Mouse (Mus musculus) lung, embryonic 15.5 days (tissue): ENCODE results near the gene Slc5a12. TPM values are rescaled to one million over a fixed set of nuclear protein-coding genes. Genes with fewer than 3 reads are reported as not detected.

Experiments used
- ATAC-seq: fragments of 200-750 bp; cut with Nextera tagmentation; 2 replicates; pipeline ENCODE4 v1.8.0; 2017; ENCODE audit warnings: moderate number of reproducible peaks, borderline replicate concordance; ENCODE audit not compliant: low FRiP score, low TSS enrichment; ENCODE audit errors: extremely low read depth
- H3K27ac ChIP-seq: fragments of 300-500 bp; sonication (generic); 2 replicates; pipeline ENCODE4 v1.5.1; 2015; ENCODE audit warnings: moderate library complexity, mild to moderate bottlenecking, inconsistent platforms
- H3K27me3 ChIP-seq: fragments of 300-500 bp; sonication (generic); 2 replicates; pipeline ENCODE4 v1.6.1; 2015; ENCODE audit warnings: inconsistent platforms
- H3K36me3 ChIP-seq: fragments of 300-500 bp; sonication (generic); 2 replicates; pipeline ENCODE4 v1.6.1; 2015; ENCODE audit warnings: inconsistent platforms
- H3K4me1 ChIP-seq: fragments of 300-500 bp; sonication (generic); 2 replicates; pipeline ENCODE4 v1.6.1; 2015; ENCODE audit warnings: inconsistent platforms
- H3K4me2 ChIP-seq: fragments of 300-500 bp; sonication (generic); 2 replicates; pipeline ENCODE4 v1.6.1; 2015; ENCODE audit warnings: inconsistent platforms, mild to moderate bottlenecking, moderate library complexity
- H3K4me3 ChIP-seq: fragments of 300-500 bp; sonication (generic); 2 replicates; pipeline ENCODE4 v1.5.1; 2015; ENCODE audit warnings: mild to moderate bottlenecking, inconsistent platforms
- H3K9ac ChIP-seq: fragments of 300-500 bp; sonication (generic); 2 replicates; pipeline ENCODE4 v1.6.1; 2015; ENCODE audit warnings: inconsistent platforms
- H3K9me3 ChIP-seq: fragments of 300-500 bp; sonication (generic); 2 replicates; pipeline ENCODE4 v1.6.1; 2016; ENCODE audit warnings: inconsistent platforms
- WGBS: fragments of 180-500 bp; shearing (Covaris S2); methylation state at CpG from one replicate; pipeline ENCODE4 v1.1.7; 2015; 5-methylcytosine and 5-hydroxymethylcytosine counted together
- polyA plus RNA-seq: library from polyadenylated mRNA; unstranded; fragments of >200 nt; fragmentation: Nextera tagmentation; extraction: Ambion mirVana; gene quantifications from 2 replicates; pipeline ENCODE4 v1.2.1, GENCODE M21; 2015

Slc5a12 gene
- not detected in 2 replicates for polyA plus RNA-seq

- no peak for ATAC-seq
- H3K4me1 ChIP-seq: no peaks in the 10 kb centered on the region
- no peak within 1 kb of the TSS for H3K4me3 ChIP-seq
- no peak within 1 kb of the TSS for H3K27ac ChIP-seq
- H3K27me3 ChIP-seq: no peaks in the 10 kb centered on the region
- H3K9me3 ChIP-seq: no peaks in the 10 kb centered on the region
- WGBS: 58% methylated on average over 2 of the region's 2 CpGs
- H3K4me2 ChIP-seq: no peak within 1 kb of the TSS
- no peaks in the 10 kb centered on the region for H3K36me3 ChIP-seq
- H3K9ac ChIP-seq: no peak within 1 kb of the TSS
Measured at GRCm38 (mm10) chr2:110596932-110597331, at the start of gene Slc5a12. Gene Slc5a12 (plus strand): TSS chr2:110597298.

DNA sequence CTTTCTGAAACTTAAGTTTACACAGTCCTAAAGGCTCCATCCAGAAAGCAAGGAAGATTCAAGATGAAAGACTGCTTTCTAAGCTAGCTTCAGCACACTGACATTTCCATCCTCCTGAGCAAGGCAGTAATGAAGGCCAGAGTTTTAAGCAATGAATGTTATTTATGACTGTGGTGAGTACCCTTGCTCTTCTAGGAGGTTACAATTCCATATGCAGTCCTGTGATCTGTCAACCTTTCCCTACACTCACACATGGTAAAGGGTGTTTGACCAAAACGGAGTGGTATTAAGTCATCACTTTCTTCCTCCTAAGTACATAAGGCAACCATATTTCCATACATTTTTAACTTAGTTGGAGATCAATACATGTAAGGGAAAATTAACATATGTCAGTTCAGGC lies 41.0 kb upstream of the Slc5a12 start:
- H3K9me3 ChIP-seq: no peaks in the 10 kb centered on the region
- no peak overlapping the region for H3K9ac ChIP-seq
- 79% methylated on average over 1 of the region's 1 CpGs for WGBS
- H3K4me1 ChIP-seq: no peaks in the 10 kb centered on the region
- no peak overlapping the region for H3K4me3 ChIP-seq
- no peak for ATAC-seq
- no peak overlapping the region for H3K27ac ChIP-seq
- H3K36me3 ChIP-seq: no peaks in the 10 kb centered on the region
- no peaks in the 10 kb centered on the region for H3K27me3 ChIP-seq
- H3K4me2 ChIP-seq: no peak overlapping the region

DNA sequence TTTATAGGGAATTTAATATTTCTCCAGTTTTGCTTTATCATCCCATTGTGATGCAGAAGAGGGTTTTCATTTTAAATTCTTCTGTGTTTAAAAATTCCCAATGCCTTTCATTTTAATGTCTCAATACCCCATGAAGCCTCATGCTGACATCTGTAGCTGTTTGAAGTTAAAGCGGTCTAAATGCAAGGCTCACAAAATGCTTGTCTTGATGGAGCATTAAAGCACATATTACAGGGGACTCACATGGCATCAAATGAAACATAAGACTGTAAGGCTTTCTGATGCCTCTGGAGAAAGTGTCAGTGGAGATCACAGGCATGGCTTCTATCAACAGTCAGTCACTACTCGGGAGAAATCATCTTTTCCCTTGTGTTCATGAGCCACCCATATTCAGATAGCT lies 34.5 kb upstream of the Slc5a12 start:
- Histone ChIP-seq H3K4me2 (no peak overlapping the region), H3K27ac (no peak overlapping the region)
- 59% methylated on average over 2 of the region's 2 CpGs for WGBS

DNA sequence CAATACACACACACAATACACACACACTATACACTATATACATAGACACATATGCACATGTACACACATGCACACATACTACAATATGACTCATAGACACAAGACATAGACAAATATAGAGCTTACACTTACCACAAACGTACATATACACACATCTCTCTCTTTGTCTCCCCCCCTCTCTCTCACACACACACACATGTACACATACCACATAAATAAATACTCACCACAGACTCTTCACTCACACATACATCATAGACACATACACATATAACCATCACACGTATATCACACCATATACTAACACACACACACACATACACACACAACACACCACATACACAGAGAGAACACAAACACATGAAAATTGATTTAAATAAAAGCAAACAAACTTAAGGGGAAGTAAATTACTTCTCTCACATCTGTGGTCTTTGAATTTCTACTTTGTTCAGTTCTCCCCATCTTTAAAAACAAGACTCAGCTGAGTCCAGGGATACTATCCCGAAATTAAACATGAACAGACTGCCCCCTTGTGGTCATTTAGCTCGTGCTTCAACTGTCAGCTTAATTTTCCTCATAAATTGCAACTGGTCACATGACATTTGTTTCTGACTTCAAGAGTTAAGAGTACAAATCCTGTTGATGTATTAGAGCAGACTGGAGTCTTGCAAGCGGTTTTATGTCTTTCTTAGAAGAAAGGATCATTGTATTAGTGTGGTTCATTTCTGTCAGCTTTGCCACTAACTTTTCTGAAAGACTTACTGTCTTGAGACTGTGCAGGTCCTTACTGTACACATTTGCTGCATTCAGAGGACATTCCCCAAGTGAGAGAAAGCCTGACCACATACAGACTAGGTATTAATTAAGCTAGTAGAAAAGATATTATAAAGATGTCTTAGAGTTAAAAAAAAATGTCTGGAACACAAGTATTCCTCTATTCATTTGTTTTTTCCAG lies 32.1 kb upstream of the Slc5a12 start:
- Histone ChIP-seq H3K27ac (no peak overlapping the region), H3K4me3 (no peak overlapping the region), H3K9ac (no peak overlapping the region), H3K9me3 (no peaks in the 10 kb centered on the region), H3K36me3 (no peaks in the 10 kb centered on the region), H3K4me2 (no peak overlapping the region), H3K4me1 (no peaks in the 10 kb centered on the region), H3K27me3 (no peaks in the 10 kb centered on the region)
- peak; percentile 67; the same call in 1 of the 2 replicates for ATAC-seq
- WGBS: 34% methylated on average over 5 of the region's 5 CpGs

More for the DNA sequence above, 34.5 kb upstream of the Slc5a12 start:
- H3K36me3 ChIP-seq: no peaks in the 10 kb centered on the region
- H3K9ac ChIP-seq: no peak overlapping the region
- H3K27me3 ChIP-seq: no peaks in the 10 kb centered on the region
- no peaks in the 10 kb centered on the region for H3K4me1 ChIP-seq
- no peak for ATAC-seq
- H3K9me3 ChIP-seq: no peaks in the 10 kb centered on the region
- H3K4me3 ChIP-seq: no peak overlapping the region

- Histone ChIP-seq H3K4me2 (no peak overlapping the region), H3K36me3 (no peaks in the 10 kb centered on the region), H3K4me3 (no peak overlapping the region), H3K9me3 (no peaks in the 10 kb centered on the region), H3K27ac (no peak overlapping the region), H3K9ac (no peak overlapping the region), H3K27me3 (no peaks in the 10 kb centered on the region), H3K4me1 (no peaks in the 10 kb centered on the region)
- WGBS: 75% methylated on average over 6 of the region's 6 CpGs
- no peak for ATAC-seq
Measured at GRCm38 (mm10) chr2:110586692-110587091, 10.4 kb upstream of the Slc5a12 start.

GRCm38 (mm10) chr2:110590007-110590406 lies 7.1 kb upstream of the Slc5a12 start:
- Histone ChIP-seq H3K27ac (no peak overlapping the region), H3K4me2 (no peak overlapping the region), H3K4me3 (no peak overlapping the region), H3K9me3 (no peaks in the 10 kb centered on the region), H3K27me3 (no peaks in the 10 kb centered on the region), H3K9ac (no peak overlapping the region), H3K4me1 (no peaks in the 10 kb centered on the region), H3K36me3 (no peaks in the 10 kb centered on the region)
- no peak for ATAC-seq
- 50% methylated on average over 1 of the region's 1 CpGs for WGBS

DNA sequence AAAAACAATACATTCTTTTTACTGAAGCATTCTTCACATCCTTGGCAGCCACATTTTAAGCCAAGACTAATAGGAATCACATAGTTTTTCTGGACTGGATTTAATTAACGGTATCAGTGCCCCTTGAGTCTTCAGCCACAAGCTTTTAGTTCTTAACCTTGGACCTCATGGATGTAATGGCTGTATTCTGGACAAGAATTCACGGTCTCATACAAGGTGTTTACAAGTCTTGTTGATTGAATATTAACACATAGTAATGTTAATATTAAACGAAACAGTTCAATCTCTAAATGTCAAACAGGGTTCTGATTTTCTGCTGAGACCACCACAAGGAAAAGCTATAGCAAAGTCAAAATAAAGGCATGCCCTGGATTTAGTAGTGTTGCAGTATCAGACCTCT lies 4.8 kb upstream of the Slc5a12 start:
- H3K36me3 ChIP-seq: no peaks in the 10 kb centered on the region
- H3K27ac ChIP-seq: no peak overlapping the region
- H3K9me3 ChIP-seq: no peaks in the 10 kb centered on the region
- no peak overlapping the region for H3K4me3 ChIP-seq
- H3K9ac ChIP-seq: no peak overlapping the region
- H3K27me3 ChIP-seq: no peaks in the 10 kb centered on the region
- no peak for ATAC-seq
- no peak overlapping the region for H3K4me2 ChIP-seq
- no peaks in the 10 kb centered on the region for H3K4me1 ChIP-seq
- 66% methylated on average over 3 of the region's 3 CpGs for WGBS

- Histone ChIP-seq H3K9ac (no peak overlapping the region), H3K4me2 (no peak overlapping the region), H3K4me1 (no peaks in the 10 kb centered on the region), H3K9me3 (no peaks in the 10 kb centered on the region), H3K4me3 (no peak overlapping the region), H3K36me3 (no peaks in the 10 kb centered on the region), H3K27me3 (no peaks in the 10 kb centered on the region), H3K27ac (no peak overlapping the region)
- 52% methylated on average over 1 of the region's 1 CpGs for WGBS
- no peak for ATAC-seq
Measured at GRCm38 (mm10) chr2:110644358-110644757, 47.3 kb downstream of the Slc5a12 start.

DNA sequence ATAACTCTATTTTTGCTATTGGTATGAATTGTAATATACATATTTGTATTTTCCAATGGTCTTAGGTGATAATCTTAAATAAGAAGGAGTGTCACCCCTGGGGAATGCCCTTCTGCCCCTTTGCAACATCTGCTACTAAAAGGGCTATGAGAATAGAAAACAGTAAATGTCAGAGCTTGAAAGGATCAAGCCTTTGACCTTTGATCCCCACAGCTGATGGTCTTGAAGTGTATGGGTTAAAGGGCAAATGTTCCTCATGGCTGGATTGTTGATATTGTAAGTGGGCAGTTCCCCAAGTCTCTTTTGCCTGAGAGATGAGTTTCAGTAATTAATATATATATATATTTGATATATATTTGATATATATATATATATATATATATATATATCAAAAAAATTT lies 47.7 kb downstream of the Slc5a12 start:
- Histone ChIP-seq H3K9ac (no peak overlapping the region), H3K27me3 (no peaks in the 10 kb centered on the region), H3K36me3 (no peaks in the 10 kb centered on the region), H3K4me1 (no peaks in the 10 kb centered on the region), H3K27ac (no peak overlapping the region), H3K4me3 (no peak overlapping the region), H3K4me2 (no peak overlapping the region), H3K9me3 (no peaks in the 10 kb centered on the region)
- no peak for ATAC-seq

GRCm38 (mm10) chr2:110663329-110663728 lies 66.2 kb downstream of the Slc5a12 start:
- H3K36me3 ChIP-seq: no peaks in the 10 kb centered on the region
- H3K4me1 ChIP-seq: no peaks in the 10 kb centered on the region
- no peak overlapping the region for H3K27ac ChIP-seq
- H3K27me3 ChIP-seq: no peaks in the 10 kb centered on the region
- ATAC-seq: no peak
- H3K9me3 ChIP-seq: no peaks in the 10 kb centered on the region
- H3K4me2 ChIP-seq: no peak overlapping the region
- WGBS: 34% methylated on average over 4 of the region's 4 CpGs
- H3K9ac ChIP-seq: no peak overlapping the region
- H3K4me3 ChIP-seq: no peak overlapping the region

DNA sequence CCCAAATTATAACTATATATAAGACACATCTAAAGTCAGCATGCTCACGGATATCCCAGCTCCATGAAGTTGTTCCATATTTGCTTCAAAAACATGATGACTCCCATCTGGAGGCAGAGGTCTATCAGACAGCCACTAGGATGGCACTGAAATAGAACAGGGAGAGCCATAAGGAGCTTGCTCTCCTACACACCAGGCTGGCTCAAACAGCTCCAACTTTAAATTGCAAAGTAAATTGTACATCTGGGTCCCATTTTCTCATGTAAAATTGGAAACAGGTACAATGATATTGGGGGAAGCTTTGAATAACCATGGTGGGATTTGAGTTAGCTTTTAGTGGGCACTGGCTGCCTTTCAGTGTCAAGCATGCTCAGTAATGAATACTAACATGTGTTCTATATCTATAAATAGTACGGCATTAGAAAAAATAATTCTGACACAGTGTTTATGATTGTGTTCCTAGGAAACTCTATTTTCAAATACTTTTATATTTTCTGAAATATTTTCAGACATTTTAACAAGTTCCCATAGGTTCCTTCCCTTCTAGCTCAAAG lies 74.0 kb downstream of the Slc5a12 start:
- Histone ChIP-seq H3K27me3 (no peaks in the 10 kb centered on the region), H3K9ac (no peak overlapping the region), H3K4me3 (no peak overlapping the region), H3K9me3 (no peaks in the 10 kb centered on the region), H3K27ac (no peak overlapping the region), H3K4me2 (no peak overlapping the region), H3K4me1 (no peaks in the 10 kb centered on the region), H3K36me3 (no peaks in the 10 kb centered on the region)
- ATAC-seq: no peak
- 68% methylated on average over 2 of the region's 2 CpGs for WGBS
